Mouse (Mus musculus) cortical plate, adult 2 months (tissue): ENCODE results near the gene Pxk.

Source experiments
- CTCF ChIP-seq: fragments of 200-500 bp; IDR thresholded peaks from 2 replicates; pipeline ENCODE4 v1.5.1; 2011; ENCODE audit warnings: mild to moderate bottlenecking, control low read depth, low read length; ENCODE audit not compliant: insufficient read depth; ENCODE audit errors: extremely low read depth
- POLR2A ChIP-seq: fragments of 200-500 bp; IDR thresholded peaks from 2 replicates; pipeline ENCODE4 v1.6.1; 2011; ENCODE audit warnings: mild to moderate bottlenecking, low read length, control low read depth; ENCODE audit not compliant: insufficient read depth; ENCODE audit errors: extremely low read depth

GRCm38 (mm10) chr14:8108976-8109375, 11.0 kb downstream of the Pxk start:
- TF ChIP-seq POLR2A (no peak), CTCF (no peak)
